Mouse (Mus musculus) intestine, embryonic 15.5 days (tissue): ENCODE measurements around the gene Hmgcl. TPM values are rescaled to one million over a fixed set of nuclear protein-coding genes. Genes with fewer than 3 reads are reported as not detected.
A peak's percentile ranks its signal among the peaks of the same experiment; 100 is the strongest.

Source experiments
- ATAC-seq: fragments of 200-750 bp; cut with Nextera tagmentation; 2 replicates; pipeline ENCODE4 v1.8.0; 2017; ENCODE audit warnings: moderate TSS enrichment, moderate library complexity
- H3K27ac ChIP-seq: fragments of 300-500 bp; sonication (generic); 2 replicates; pipeline ENCODE4 v1.5.1; 2015; ENCODE audit warnings: mild to moderate bottlenecking, inconsistent platforms
- H3K27me3 ChIP-seq: fragments of 300-500 bp; sonication (generic); replicated peaks from 2 replicates; pipeline ENCODE4 v1.6.1; 2015; ENCODE audit warnings: inconsistent platforms
- H3K36me3 ChIP-seq: fragments of 300-500 bp; sonication (generic); 2 replicates; pipeline ENCODE4 v1.6.1; 2015; ENCODE audit warnings: inconsistent platforms
- H3K4me1 ChIP-seq: fragments of 300-500 bp; sonication (generic); replicated peaks from 2 replicates; pipeline ENCODE4 v1.6.1; 2015; ENCODE audit warnings: inconsistent platforms
- H3K4me2 ChIP-seq: fragments of 300-500 bp; sonication (generic); replicated peaks from 2 replicates; pipeline ENCODE4 v1.6.1; 2015; ENCODE audit warnings: mild to moderate bottlenecking, inconsistent platforms
- H3K4me3 ChIP-seq: fragments of 300-500 bp; sonication (generic); replicated peaks from 2 replicates; pipeline ENCODE4 v1.5.1; 2015; ENCODE audit warnings: inconsistent platforms
- H3K9ac ChIP-seq: fragments of 300-500 bp; sonication (generic); 2 replicates; pipeline ENCODE4 v1.6.1; 2015; ENCODE audit warnings: inconsistent platforms
- H3K9me3 ChIP-seq: fragments of 300-500 bp; sonication (generic); 2 replicates; pipeline ENCODE4 v1.6.1; 2016; ENCODE audit warnings: inconsistent platforms
- WGBS: fragments of 180-500 bp; shearing (Covaris S2); methylation state at CpG from one replicate; pipeline ENCODE4 v1.1.7; 2015; 5-methylcytosine and 5-hydroxymethylcytosine counted together
- polyA plus RNA-seq: library from polyadenylated mRNA; unstranded; fragments of >200 nt; fragmentation: Nextera tagmentation; extraction: Ambion mirVana; gene quantifications from 2 replicates; pipeline ENCODE4 v1.2.1, GENCODE M21; 2015

Hmgcl gene
- polyA plus RNA-seq, 1 experiment from 2014 or later, result 105 TPM

DNA sequence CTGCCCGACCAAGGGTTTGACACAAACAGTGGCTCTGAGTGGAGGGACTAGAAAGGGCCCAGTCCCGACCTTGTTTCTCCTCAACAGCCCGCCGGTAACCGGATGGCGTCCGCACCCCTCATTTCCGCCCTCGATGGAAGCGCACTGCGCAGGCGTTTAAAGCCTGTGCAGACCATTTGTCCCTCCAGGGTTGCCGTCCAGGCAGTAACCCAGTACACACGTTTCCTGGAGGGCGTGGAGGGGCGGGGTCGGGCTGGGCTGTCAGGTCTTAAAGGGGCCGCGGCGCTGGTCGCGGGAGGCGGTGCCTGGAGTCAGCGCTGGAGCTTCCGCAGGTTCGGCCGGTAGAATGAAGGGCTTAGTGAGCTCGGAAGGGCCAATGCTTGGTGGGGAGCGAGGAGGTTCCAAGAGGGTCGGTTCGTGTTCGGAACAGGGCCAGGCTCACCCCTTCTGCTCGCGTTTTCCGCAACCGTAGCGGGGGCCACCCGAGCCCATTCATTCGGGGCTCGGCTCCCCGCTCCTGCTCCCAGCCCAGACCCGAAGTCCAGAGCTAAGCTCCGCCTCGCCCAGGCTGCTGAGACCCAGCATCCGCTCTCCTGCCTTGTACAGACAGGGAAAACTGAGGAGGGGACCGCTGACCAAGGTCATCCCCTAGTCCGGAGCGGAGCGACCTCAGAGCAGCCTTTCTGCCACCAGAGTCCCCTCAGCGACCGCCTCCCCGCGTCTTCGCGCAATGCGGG, 17.4 kb downstream of the Hmgcl start, which contains the start of gene Gale:
Gene Gale (plus strand): TSS at position 271 of the 737 bp plus-strand sequence.
- no peaks in the 10 kb centered on the region for H3K27me3 ChIP-seq
- peak within 1 kb of the TSS; percentile 78 for H3K4me3 ChIP-seq
- peak within 1 kb of the TSS; percentile 90 for H3K4me2 ChIP-seq
- peak within 1 kb of the TSS; percentile 88 for H3K27ac ChIP-seq
- peak within 1 kb of the TSS; percentile 84 for H3K9ac ChIP-seq
- H3K36me3 ChIP-seq, result peaks cover 32% of the 10 kb centered on the region
- H3K9me3 ChIP-seq, result no peaks in the 10 kb centered on the region
- H3K4me1 ChIP-seq, result peaks cover 18% of the 10 kb centered on the region
- under 1% methylated on average over 56 of the region's 56 CpGs for WGBS
- peak; percentile 91 for ATAC-seq

DNA sequence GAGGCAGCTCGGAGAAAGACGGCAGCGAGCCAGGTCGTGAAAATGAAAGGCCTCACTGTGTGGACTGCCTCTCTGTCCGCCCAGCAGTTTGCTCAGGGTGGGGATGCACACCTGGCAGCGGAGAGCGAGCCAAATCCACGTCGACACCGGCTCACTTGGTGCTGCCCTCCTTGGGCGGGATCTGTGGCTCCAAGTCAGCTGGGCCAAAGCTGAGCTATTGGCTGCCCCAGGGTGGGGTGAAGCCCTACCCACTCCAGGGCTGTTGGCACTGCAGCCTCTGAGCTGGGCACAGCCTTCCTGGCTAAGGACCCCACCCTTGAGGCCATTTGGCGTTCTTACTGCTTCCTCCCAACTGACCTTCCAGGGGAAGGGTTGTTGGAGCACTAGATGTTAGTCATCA, 18.2 kb downstream of the Hmgcl start:
- Histone ChIP-seq H3K9me3 (no peaks in the 10 kb centered on the region), H3K9ac (peak overlapping the region; percentile 84), H3K4me2 (peak overlapping the region; percentile 90), H3K4me1 (peaks cover 17% of the 10 kb centered on the region), H3K27me3 (no peaks in the 10 kb centered on the region), H3K27ac (peak overlapping the region; percentile 86), H3K4me3 (peak overlapping the region; percentile 78), H3K36me3 (peaks cover 36% of the 10 kb centered on the region)
- WGBS, result 3% methylated on average over 12 of the region's 12 CpGs
- peak; percentile 58 for ATAC-seq

DNA sequence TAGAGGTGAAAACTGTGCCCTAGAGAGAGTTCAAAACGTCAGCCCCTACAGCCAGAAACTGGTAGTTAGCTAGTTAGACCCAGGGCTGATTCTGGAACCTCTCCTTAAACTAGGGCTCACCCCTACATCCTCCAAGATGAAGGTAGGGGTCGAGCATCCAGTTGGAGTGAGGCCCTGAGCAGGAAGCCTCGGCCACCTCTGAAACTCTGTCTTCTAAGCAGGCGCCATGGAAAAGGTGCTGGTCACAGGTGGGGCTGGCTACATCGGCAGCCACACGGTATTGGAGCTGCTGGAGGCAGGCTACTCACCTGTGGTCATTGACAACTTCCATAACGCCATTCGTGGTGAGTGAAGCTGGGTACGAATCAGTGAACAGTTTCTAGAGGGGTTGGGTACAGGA, 18.9 kb downstream of the Hmgcl start:
- Histone ChIP-seq H3K4me1 (peaks cover 17% of the 10 kb centered on the region), H3K9me3 (no peaks in the 10 kb centered on the region), H3K27me3 (no peaks in the 10 kb centered on the region), H3K27ac (peak overlapping the region; percentile 86), H3K36me3 (peaks cover 37% of the 10 kb centered on the region), H3K4me2 (peak overlapping the region; percentile 90), H3K4me3 (peak overlapping the region; percentile 78; the same call in 1 of the 2 replicates), H3K9ac (peak overlapping the region; percentile 84; the same call in 1 of the 2 replicates)
- ATAC-seq, result no peak
- 83% methylated on average over 9 of the region's 9 CpGs for WGBS

DNA sequence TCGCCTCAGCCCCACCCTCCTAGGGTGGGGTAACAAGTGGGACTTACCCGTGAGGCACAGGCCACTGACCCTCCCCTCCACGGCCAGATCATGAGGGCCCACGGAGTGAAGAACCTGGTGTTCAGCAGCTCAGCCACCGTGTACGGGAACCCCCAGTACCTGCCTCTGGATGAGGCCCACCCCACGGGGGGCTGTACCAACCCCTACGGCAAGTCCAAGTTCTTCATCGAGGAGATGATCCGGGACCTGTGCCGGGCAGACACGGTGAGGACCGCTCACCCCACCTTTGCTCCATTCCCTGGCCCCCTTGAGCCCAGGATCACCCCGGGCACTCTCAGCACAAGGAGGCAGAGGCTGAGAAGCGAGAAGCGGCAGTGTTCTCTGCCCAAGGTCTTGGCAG, 20.0 kb downstream of the Hmgcl start:
- 92% methylated on average over 16 of the region's 16 CpGs for WGBS
- peaks cover 37% of the 10 kb centered on the region for H3K36me3 ChIP-seq
- ATAC-seq, result no peak
- no peak overlapping the region for H3K9ac ChIP-seq
- no peak overlapping the region for H3K4me2 ChIP-seq
- no peaks in the 10 kb centered on the region for H3K9me3 ChIP-seq
- H3K27ac ChIP-seq, result no peak overlapping the region
- H3K4me3 ChIP-seq, result no peak overlapping the region
- H3K4me1 ChIP-seq, result peaks cover 25% of the 10 kb centered on the region
- H3K27me3 ChIP-seq, result no peaks in the 10 kb centered on the region

DNA sequence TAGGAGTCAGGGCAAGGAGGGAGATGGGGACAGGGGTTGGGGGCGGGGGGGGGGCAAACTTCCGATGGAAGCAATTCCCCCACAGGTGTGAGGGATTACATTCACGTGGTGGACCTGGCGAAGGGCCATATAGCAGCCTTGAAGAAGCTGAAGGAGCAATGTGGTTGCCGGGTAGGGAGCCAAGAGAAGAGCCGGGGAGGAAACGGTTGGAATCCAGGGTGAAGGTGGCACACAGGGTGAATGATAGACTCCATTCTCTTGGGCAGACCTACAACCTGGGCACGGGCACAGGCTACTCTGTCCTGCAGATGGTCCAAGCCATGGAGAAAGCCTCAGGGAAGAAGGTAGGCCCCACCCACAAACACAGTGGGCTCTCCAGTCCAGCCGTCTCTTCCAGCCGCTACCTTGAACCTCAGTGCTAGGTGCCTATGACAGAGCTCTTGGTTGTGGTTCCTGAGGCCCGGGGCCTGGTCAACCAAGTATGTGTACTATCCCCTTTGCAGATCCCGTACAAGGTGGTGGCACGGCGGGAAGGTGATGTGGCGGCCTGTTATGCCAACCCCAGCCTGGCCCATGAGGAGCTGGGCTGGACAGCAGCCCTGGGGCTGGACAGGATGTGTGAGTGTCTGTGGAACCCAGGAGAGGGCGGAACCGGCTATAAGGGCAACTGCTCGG, 21.0 kb downstream of the Hmgcl start:
- no peaks in the 10 kb centered on the region for H3K27me3 ChIP-seq
- no peak overlapping the region for H3K27ac ChIP-seq
- H3K4me1 ChIP-seq, result peaks cover 31% of the 10 kb centered on the region
- H3K9me3 ChIP-seq, result no peaks in the 10 kb centered on the region
- H3K4me2 ChIP-seq, result no peak overlapping the region
- peaks cover 33% of the 10 kb centered on the region for H3K36me3 ChIP-seq
- no peak for ATAC-seq
- WGBS, result 90% methylated on average over 18 of the region's 18 CpGs
- no peak overlapping the region for H3K9ac ChIP-seq
- no peak overlapping the region for H3K4me3 ChIP-seq

DNA sequence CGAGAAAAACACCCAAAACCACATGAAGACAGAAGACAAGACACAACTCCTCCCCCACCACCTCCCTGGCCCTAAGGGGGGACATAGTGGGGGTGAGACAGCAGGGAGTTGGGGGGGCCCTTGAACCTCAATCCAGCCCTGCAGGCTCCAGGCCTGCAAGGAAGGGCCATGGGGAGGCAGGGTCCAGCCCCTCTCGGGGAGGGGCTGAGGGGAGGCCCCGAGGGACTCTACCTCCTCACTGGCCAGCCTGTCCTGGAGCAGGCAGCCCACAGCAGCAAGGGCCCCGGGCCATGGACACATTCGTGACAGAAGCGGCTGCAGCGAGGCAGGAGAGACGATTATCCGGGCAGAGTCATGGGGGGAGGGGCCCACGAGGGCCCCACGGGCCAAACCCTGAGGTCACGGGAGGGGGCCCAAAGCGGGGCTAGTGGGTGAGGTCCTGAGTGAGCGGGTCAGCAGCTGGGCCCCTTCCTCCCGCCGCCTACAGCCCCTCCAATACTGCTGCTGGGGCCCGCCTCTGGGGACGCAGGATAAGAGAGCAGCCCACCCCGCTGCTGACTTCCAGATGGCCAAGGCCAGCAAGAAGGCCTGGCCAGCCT, 22.1 kb downstream of the Hmgcl start:
- no peak overlapping the region for H3K4me3 ChIP-seq
- H3K9me3 ChIP-seq, result no peaks in the 10 kb centered on the region
- H3K4me1 ChIP-seq, result peaks cover 35% of the 10 kb centered on the region
- WGBS, result 67% methylated on average over 19 of the region's 19 CpGs
- no peak overlapping the region for H3K4me2 ChIP-seq
- no peaks in the 10 kb centered on the region for H3K27me3 ChIP-seq
- H3K9ac ChIP-seq, result no peak overlapping the region
- no peak for ATAC-seq
- no peak overlapping the region for H3K27ac ChIP-seq
- H3K36me3 ChIP-seq, result peaks cover 33% of the 10 kb centered on the region

DNA sequence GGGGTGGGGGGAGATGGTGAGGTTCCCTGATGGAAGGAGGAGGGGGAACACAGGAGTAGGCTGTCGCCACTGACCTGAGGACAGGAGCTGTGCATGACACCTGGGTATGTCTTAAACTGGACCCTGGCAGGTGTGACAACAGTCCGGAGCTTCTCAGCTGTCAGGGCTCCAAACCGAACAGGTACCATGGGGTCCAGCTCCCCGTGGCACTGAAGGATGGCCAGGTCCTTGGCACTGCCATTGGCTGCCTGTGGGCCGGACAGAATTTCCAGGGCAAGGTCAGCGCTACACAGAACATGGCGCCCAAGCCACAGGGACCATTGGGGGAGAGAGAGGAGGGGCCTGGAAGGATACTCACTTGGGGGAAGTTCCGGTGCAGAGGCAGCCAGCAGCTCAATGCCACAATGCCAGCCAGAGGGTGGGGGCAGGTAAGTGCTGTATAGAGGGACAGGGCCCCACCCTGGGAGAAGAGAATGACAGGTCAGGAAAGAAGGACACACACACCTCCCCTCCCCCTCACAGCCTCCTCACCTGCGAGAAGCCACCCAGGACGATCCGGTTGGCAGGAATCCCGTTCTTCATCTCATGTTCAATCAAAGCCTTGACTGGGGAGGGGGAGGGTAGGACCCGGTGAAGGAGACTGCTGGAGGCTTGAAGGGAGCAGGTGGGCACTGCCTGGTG, 23.0 kb downstream of the Hmgcl start:
- no peak for ATAC-seq
- Histone ChIP-seq H3K36me3 (peaks cover 33% of the 10 kb centered on the region), H3K27ac (no peak overlapping the region), H3K9me3 (no peaks in the 10 kb centered on the region), H3K9ac (no peak overlapping the region), H3K4me3 (no peak overlapping the region), H3K27me3 (no peaks in the 10 kb centered on the region), H3K4me2 (no peak overlapping the region), H3K4me1 (peaks cover 38% of the 10 kb centered on the region)
- WGBS, result 86% methylated on average over 13 of the region's 13 CpGs

DNA sequence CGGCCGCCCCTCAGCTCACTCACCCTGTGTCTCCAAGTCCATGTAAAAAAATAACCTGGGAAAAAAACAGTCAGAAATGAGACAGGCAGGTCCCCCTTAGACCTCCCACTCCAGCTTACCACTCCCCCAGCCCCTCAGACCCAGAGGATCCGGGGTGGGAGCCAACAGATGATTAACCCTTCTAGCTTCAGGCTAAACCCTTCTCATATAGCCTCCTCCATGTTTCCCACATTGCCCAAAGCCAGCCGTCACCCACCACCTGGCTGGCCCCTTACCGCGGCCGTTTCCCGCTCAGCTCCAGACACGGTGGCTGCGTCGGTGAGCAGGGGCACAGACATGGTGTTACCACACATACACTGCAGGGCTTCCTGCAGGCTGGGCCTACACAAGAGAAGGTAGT, 24.3 kb downstream of the Hmgcl start:
- no peak for ATAC-seq
- no peak overlapping the region for H3K27ac ChIP-seq
- no peaks in the 10 kb centered on the region for H3K9me3 ChIP-seq
- H3K4me2 ChIP-seq, result no peak overlapping the region
- peaks cover 38% of the 10 kb centered on the region for H3K36me3 ChIP-seq
- 87% methylated on average over 11 of the region's 11 CpGs for WGBS
- no peaks in the 10 kb centered on the region for H3K27me3 ChIP-seq
- H3K4me3 ChIP-seq, result no peak overlapping the region
- H3K9ac ChIP-seq, result 0 out of 2 replicates have a peak overlapping the region, but pooled peaks have one; percentile 8
- H3K4me1 ChIP-seq, result peaks cover 27% of the 10 kb centered on the region

DNA sequence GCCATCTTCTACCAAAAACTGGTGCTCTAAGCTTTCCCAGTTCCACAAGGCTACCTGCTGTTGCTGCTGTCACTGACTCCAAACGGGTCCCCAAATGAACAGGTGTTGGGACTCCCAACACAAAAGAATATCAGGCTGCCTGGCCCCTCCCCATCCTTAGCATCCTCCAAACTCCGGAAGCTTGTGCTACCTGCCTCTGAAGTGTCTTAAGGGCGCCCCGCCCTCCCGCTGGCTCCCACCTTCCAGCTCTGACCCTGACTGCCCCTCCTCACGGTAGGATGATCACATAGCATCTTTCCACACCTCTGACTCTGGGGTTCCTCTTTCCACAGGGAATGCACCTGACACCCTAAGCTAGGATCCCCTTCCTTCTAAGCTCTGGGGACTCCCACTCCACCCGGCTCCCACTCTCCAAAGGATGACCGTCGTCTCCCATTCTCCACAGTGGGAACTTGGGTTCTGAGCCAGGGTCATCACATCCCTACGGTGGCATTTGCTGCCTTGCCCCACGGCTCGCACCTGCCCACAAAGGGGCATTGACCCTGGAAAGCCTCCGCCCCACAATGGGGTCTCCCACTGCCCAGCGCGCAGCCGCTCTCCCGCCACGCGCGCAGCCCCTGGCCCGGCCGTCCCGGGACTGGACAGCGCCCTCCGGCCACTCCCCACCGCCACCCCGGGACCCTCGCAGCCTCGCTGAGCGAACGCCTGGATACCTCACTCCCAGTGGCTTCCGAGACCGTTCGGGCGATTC, 25.7 kb downstream of the Hmgcl start:
- H3K36me3 ChIP-seq, result peaks cover 42% of the 10 kb centered on the region

DNA sequence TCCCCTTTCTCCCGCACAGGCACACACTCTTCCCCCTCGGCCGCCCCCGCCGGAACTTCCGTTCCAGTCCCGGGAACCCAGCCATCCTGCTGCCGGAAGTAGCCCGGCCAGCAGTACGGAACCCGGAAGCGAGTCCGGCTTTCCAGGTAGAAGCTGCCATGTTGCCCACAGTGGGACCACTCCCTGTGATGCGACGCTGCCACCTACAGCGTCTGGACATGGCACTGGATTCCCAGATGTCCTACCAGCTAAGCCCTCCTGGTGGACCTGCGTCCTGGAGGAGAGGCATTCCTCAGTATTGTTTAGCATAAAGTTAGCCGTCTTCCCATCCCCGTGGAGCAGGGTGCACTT, 26.3 kb downstream of the Hmgcl start, which contains the start of gene Lypla2:
Gene Lypla2 (minus strand): TSS at position 71 of the 351 bp plus-strand sequence.
- Histone ChIP-seq H3K27ac (peak within 1 kb of the TSS; percentile 74), H3K4me2 (peak within 1 kb of the TSS; percentile 88), H3K36me3 (peaks cover 36% of the 10 kb centered on the region), H3K9me3 (no peaks in the 10 kb centered on the region), H3K9ac (peak within 1 kb of the TSS; percentile 95), H3K27me3 (no peaks in the 10 kb centered on the region), H3K4me1 (peaks cover 27% of the 10 kb centered on the region), H3K4me3 (peak within 1 kb of the TSS; percentile 94)
- 1% methylated on average over 19 of the region's 19 CpGs for WGBS
- peak; percentile 89 for ATAC-seq

More for the DNA sequence above, 25.7 kb downstream of the Hmgcl start:
- ATAC-seq, result peak; percentile 44
- Histone ChIP-seq H3K9me3 (no peaks in the 10 kb centered on the region), H3K4me1 (peaks cover 27% of the 10 kb centered on the region), H3K27ac (peak overlapping the region; percentile 74), H3K4me3 (peak overlapping the region; percentile 94), H3K4me2 (peak overlapping the region; percentile 88), H3K9ac (peak overlapping the region; percentile 95), H3K27me3 (no peaks in the 10 kb centered on the region)
- under 1% methylated on average over 35 of the region's 35 CpGs for WGBS

DNA sequence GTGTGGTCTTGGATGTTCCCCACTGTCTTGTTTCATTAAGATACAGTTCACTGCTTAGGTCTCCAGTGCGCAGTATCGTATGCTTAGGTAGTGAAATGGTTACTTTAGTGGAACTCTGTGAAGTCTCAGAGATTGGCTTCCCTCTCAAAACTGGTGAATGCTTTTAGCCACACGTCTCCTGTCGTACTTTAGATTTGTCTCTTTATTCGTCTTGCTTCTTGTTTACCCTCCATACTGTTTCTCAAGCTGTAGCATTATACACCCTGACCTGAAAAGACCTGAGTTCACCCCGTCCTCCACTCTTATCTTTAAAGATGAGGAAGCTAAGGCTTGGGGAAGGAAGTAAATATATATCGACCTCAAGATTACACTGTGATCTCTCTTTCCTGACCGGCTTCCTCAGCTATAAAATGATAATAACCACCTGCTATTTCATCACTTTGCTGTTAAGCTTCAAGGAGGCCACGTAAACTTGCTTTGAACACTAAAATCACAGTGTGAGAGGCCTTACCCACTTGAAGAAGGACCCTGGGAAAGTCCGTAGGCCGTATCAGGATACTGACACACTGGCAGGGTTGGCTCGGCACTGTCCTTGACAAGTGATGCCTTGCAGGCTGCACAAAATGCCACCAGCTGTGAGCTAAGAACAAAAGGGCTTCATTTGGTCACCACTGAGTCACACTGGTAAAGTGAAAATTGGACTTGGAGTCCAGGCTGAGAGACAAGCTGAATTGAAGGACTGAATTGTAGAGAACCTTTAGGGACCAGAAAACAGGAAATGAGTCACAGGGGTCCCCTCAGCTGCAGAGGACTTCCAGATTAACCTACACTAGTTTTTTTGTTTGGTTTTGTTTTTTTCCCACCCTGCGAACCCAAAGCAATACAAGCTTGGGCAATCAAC, 26.9 kb downstream of the Hmgcl start:
- Histone ChIP-seq H3K9ac (peak overlapping the region; percentile 95), H3K4me2 (peak overlapping the region; percentile 88), H3K4me3 (peak overlapping the region; percentile 94), H3K36me3 (peaks cover 31% of the 10 kb centered on the region), H3K27ac (peak overlapping the region; percentile 74), H3K27me3 (no peaks in the 10 kb centered on the region), H3K9me3 (no peaks in the 10 kb centered on the region), H3K4me1 (peaks cover 27% of the 10 kb centered on the region)
- 56% methylated on average over 13 of the region's 13 CpGs for WGBS
- ATAC-seq, result no peak
